Mouse (Mus musculus) limb, embryonic 11.5 days (tissue): ENCODE data around the gene Gm20403. TPM values are rescaled to one million over a fixed set of nuclear protein-coding genes. Genes with fewer than 3 reads are reported as not detected.
"Not testable (repeated sequence)": the region's sequence is repeated elsewhere in the genome, so short reads cannot be mapped to it uniquely, and the experiment has no call there.

Source experiments
- ATAC-seq: fragments of 200-750 bp; cut with Nextera tagmentation; 2 replicates; pipeline ENCODE4 v1.8.0; 2017; ENCODE audit warnings: low read depth; ENCODE audit not compliant: insufficient number of reproducible peaks, low FRiP score, low TSS enrichment
- DNase-seq: peaks from one replicate; pipeline ENCODE4 v3.0.0-alpha.2; 2015; ENCODE audit warnings: low spot score
- H3K27ac ChIP-seq: fragments of 300-500 bp; sonication (generic); replicated peaks from 2 replicates; pipeline ENCODE4 v1.5.1; 2014; ENCODE audit warnings: low read depth, mild to moderate bottlenecking, low read length
- H3K27me3 ChIP-seq: fragments of 300-500 bp; sonication (generic); 2 replicates; pipeline ENCODE4 v1.6.1; 2014; ENCODE audit warnings: mild to moderate bottlenecking, low read length, mixed read lengths; ENCODE audit not compliant: control insufficient read depth, insufficient read depth
- H3K36me3 ChIP-seq: fragments of 300-500 bp; sonication (generic); 2 replicates; pipeline ENCODE4 v1.6.1; 2014; ENCODE audit warnings: mild to moderate bottlenecking, low read length, moderate library complexity, mixed read lengths; ENCODE audit not compliant: control insufficient read depth, insufficient read depth
- H3K4me1 ChIP-seq: fragments of 300-500 bp; sonication (generic); 2 replicates; pipeline ENCODE4 v1.6.1; 2014; ENCODE audit warnings: low read length, mixed read lengths; ENCODE audit not compliant: control insufficient read depth, insufficient read depth
- H3K4me2 ChIP-seq: fragments of 300-500 bp; sonication (generic); 2 replicates; pipeline ENCODE4 v1.6.1; 2014; ENCODE audit warnings: low read depth, mild to moderate bottlenecking, moderate library complexity; ENCODE audit not compliant: severe bottlenecking
- H3K4me3 ChIP-seq: fragments of 300-500 bp; sonication (generic); 2 replicates; pipeline ENCODE4 v1.5.1; 2014; ENCODE audit warnings: low read depth, low read length
- H3K9ac ChIP-seq: fragments of 300-500 bp; sonication (generic); 2 replicates; pipeline ENCODE4 v1.6.1; 2014; ENCODE audit warnings: mild to moderate bottlenecking, low read length
- H3K9me3 ChIP-seq: fragments of 300-500 bp; sonication (generic); 2 replicates; pipeline ENCODE4 v1.6.1; 2016; ENCODE audit warnings: low read length; ENCODE audit not compliant: control insufficient read depth
- WGBS: fragments of 180-500 bp; shearing (Covaris S2); extraction: QIAGEN DNeasy Blood & Tissue Kit; methylation state at CpG from one replicate; pipeline ENCODE4 v1.1.7; 2014; 5-methylcytosine and 5-hydroxymethylcytosine counted together
- polyA plus RNA-seq: library from polyadenylated mRNA; unstranded; fragments of >200 nt; fragmentation: Nextera tagmentation; extraction: Ambion mirVana; gene quantifications from 2 replicates; pipeline ENCODE4 v1.2.1, GENCODE M21; 2014

Gene Gm20403
- polyA plus RNA-seq, 1 experiment from 2014 or later = not detected

DNA sequence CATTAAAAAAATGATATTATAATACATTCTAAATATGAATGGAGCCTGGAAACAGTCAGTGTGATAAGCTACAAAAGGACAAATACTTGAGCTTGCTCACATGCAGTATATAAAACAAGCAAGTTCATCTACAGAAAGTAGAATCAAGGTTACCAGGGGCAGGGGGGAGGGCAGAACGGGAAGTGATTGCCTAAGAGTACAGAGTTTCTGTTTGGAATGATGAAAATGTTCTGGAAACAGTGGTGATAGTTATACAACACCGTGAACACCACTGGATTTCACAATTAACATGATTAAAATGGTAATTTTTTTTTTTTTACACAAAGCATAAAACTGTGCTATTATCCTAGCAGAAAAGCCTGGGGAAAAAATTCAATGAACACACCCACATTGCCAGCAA lies 26.8 kb downstream of the Gm20403 start:
- 83% methylated on average over 2 of the region's 2 CpGs for WGBS
- no peak overlapping the region for H3K4me2 ChIP-seq

DNA sequence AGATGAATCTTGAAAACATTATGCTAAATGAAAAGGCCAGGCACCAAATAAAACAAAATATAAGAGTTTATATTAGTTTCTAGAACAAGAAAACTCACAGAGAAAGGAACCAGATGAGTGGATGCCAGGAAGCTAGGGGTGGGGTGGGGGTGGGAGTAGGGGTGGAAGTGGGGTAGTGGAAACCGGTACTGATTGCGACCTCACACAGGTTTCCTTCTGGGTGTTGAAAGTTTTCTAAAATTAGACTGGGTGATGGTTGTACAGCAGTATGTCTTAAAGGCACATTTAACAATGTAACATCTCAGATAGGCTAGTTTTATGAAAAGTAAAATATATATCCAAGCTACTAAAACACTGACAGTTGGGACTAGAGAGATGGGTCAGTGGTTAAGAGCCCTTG lies 29.4 kb downstream of the Gm20403 start:
- Histone ChIP-seq H3K36me3 (peaks cover 2% of the 10 kb centered on the region), H3K27ac (no peak overlapping the region), H3K9ac (no peak overlapping the region), H3K4me3 (no peak overlapping the region), H3K9me3 (no peaks in the 10 kb centered on the region), H3K4me1 (no peaks in the 10 kb centered on the region), H3K27me3 (no peaks in the 10 kb centered on the region), H3K4me2 (no peak overlapping the region)
- ATAC-seq = no peak
- WGBS = 94% methylated on average over 2 of the region's 2 CpGs
- no peak for DNase-seq

More for the DNA sequence above, 26.8 kb downstream of the Gm20403 start:
- ATAC-seq = no peak
- Histone ChIP-seq H3K36me3 (peaks cover 3% of the 10 kb centered on the region; the same call in 1 of the 2 replicates), H3K27ac (no peak overlapping the region), H3K4me3 (no peak overlapping the region), H3K4me1 (no peaks in the 10 kb centered on the region), H3K9me3 (no peaks in the 10 kb centered on the region), H3K9ac (no peak overlapping the region), H3K27me3 (no peaks in the 10 kb centered on the region)
- no peak for DNase-seq

DNA sequence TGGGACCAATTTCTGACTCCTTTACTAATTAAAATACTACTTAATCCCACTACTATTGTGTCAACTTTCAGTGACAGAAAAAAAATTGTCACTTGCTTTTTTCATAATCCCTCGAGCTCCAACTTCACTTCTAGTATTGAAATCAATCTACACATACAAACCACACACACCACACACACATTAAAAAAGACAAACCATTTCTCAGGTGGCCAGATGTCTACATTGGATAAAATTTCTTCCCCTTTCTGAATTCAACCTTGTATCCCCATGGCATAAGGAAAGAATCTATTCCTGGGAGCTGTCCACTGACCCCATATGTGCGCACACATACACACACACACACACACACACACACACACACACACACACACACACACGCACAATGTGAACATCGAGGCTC lies 29.9 kb downstream of the Gm20403 start:
- no peak overlapping the region for H3K27ac ChIP-seq
- ATAC-seq (no peak), DNase-seq (no peak)
- H3K4me3 ChIP-seq = no peak overlapping the region
- no peak overlapping the region for H3K9ac ChIP-seq
- 86% methylated on average over 4 of the region's 4 CpGs for WGBS
- peaks cover 2% of the 10 kb centered on the region for H3K36me3 ChIP-seq
- no peak overlapping the region for H3K4me2 ChIP-seq
- H3K4me1 ChIP-seq = no peaks in the 10 kb centered on the region
- no peaks in the 10 kb centered on the region for H3K27me3 ChIP-seq
- H3K9me3 ChIP-seq = no peaks in the 10 kb centered on the region

DNA sequence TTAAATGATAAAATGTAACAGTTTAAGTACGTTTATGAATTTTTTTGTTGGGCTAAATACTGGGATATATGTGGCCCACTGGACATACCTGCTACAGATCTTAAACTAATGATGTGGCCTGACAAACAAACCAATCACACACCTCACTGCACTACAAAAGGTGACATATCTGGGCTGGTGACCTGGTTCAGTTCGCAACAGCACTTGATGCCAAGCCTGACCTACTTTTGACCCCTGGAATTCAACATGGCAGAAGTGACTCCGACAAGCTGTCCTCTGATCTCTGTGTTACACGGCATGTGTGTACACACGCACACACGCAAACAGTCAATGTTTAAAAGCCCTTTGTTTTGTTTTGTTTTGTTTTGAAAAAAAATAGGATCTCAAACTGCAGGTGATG lies 40.2 kb downstream of the Gm20403 start:
- ATAC-seq = no peak
- WGBS = 89% methylated on average over 6 of the region's 6 CpGs
- DNase-seq = no peak
- Histone ChIP-seq H3K27ac (no peak overlapping the region), H3K4me2 (no peak overlapping the region), H3K36me3 (no peaks in the 10 kb centered on the region), H3K4me3 (no peak overlapping the region), H3K4me1 (no peaks in the 10 kb centered on the region), H3K9ac (no peak overlapping the region), H3K27me3 (no peaks in the 10 kb centered on the region), H3K9me3 (no peaks in the 10 kb centered on the region)

DNA sequence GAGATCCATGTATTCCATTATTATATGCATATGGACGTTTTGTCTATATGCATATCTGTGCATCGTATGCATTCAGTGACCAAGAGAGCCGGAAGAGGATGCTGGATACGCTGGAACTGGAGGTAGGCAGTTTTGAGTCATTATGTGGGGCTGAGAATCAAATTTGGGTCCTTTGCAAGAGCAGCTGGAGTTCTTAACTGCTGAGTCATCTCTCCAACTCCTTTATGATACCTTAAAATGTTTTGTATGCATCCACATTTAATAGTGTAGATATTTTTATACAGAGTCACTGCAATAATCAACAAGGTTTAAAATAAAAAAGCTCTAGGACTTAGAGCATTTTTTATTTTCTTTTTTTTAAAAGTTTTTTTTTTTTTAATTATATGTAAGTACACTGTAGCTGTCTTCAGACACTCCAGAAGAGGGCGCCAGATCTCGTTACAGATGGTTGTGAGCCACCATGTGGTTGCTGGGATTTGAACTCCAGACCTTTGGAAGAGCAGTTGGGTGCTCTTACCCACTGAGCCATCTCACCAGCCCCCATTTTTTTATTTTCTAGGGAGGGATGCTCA lies 43.7 kb downstream of the Gm20403 start:
- not testable (repeated sequence) for DNase-seq, ATAC-seq, H3K4me2 ChIP-seq, H3K9me3 ChIP-seq, H3K27me3 ChIP-seq, H3K27ac ChIP-seq, H3K4me1 ChIP-seq, H3K9ac ChIP-seq, H3K4me3 ChIP-seq, H3K36me3 ChIP-seq
- WGBS = 86% methylated on average over 6 of the region's 6 CpGs

DNA sequence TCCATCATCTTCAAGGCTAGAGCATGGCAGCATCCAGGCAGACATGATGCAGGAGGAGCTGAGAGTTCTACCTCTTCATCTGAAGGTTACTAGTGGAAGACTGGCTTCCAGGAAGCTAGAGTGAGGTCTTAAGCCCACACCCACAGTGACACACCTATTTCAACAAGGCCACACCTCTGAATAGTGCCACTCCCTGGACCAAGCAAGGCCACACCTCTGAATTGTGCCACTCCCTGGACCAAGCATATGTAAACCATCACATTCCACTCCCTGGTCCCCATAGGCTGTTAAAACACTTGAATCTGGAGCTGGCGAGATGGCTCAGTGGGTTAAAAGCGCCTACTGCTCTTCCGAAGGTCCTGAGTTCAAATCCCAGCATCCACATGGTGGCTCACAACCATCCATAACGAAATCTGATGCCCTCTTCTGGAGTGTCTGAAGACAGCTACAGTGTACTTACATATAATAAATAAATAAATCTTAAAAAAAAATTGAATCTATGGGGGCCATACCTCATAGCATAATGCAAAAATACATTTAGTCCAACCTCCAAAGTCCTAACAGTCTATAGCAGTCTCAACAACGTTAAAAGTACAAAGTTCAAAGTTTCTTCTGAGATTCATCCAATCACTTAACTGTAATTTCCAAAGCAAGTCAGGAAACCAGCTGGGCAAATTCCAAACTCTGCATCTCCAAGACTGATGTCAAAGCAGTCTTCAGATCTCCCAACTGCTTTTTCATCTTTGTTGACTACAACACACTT lies 48.6 kb downstream of the Gm20403 start:
- H3K9me3 ChIP-seq, H3K4me2 ChIP-seq, H3K27ac ChIP-seq, H3K4me1 ChIP-seq, DNase-seq, ATAC-seq, H3K9ac ChIP-seq, H3K36me3 ChIP-seq, H3K4me3 ChIP-seq, H3K27me3 ChIP-seq: not testable (repeated sequence)
- 92% methylated on average over 5 of the region's 5 CpGs for WGBS

Other genes starting within 250 kb of the Gm20403 start
- 209 and 231 TPM in 2 replicates for gene Snx6, start 190.8 kb downstream of the Gm20403 start, polyA plus RNA-seq
- 158 and 160 TPM in 2 replicates for gene Cfl2, start 123.7 kb downstream of the Gm20403 start, polyA plus RNA-seq
- gene Baz1a, start 27.8 kb upstream of the Gm20403 start, polyA plus RNA-seq = 25.3 and 32.4 TPM in 2 replicates
- 40.8 and 41.6 TPM in 2 replicates for gene 2700097O09Rik, start 93.6 kb upstream of the Gm20403 start, polyA plus RNA-seq
- gene Srp54a, start 93.7 kb upstream of the Gm20403 start, polyA plus RNA-seq = 165 and 174 TPM in 2 replicates
- 11.3 and 13.0 TPM in 2 replicates for gene Fam177a, start 137.9 kb upstream of the Gm20403 start, polyA plus RNA-seq
- 50.8 and 51.2 TPM in 2 replicates for gene Srp54b, start 168.6 kb upstream of the Gm20403 start, polyA plus RNA-seq
- gene 1700047I17Rik2, start 213.1 kb upstream of the Gm20403 start, polyA plus RNA-seq = 4.8 and 5.5 TPM in 2 replicates
- 64.9 and 72.0 TPM in 2 replicates for gene Srp54c, start 243.6 kb upstream of the Gm20403 start, polyA plus RNA-seq